Mouse (Mus musculus) forebrain, embryonic 13.5 days (tissue): ENCODE results near the gene Stat5b. TPM values are rescaled to one million over a fixed set of nuclear protein-coding genes. Genes with fewer than 3 reads are reported as not detected.

Source experiments
- ATAC-seq: fragments of 200-750 bp; cut with Nextera tagmentation; 2 replicates; pipeline ENCODE4 v1.8.0; 2017
- H3K27ac ChIP-seq: fragments of 300-500 bp; sonication (generic); 2 replicates; pipeline ENCODE4 v1.5.1; 2015; ENCODE audit warnings: inconsistent platforms, mild to moderate bottlenecking, moderate library complexity
- H3K27me3 ChIP-seq: fragments of 300-500 bp; sonication (generic); 2 replicates; pipeline ENCODE4 v1.6.1; 2015; ENCODE audit warnings: mild to moderate bottlenecking, inconsistent platforms
- H3K36me3 ChIP-seq: fragments of 300-500 bp; sonication (generic); 2 replicates; pipeline ENCODE4 v1.6.1; 2015; ENCODE audit warnings: mild to moderate bottlenecking, inconsistent platforms; ENCODE audit not compliant: poor library complexity, severe bottlenecking
- H3K4me1 ChIP-seq: fragments of 300-500 bp; sonication (generic); 2 replicates; pipeline ENCODE4 v1.6.1; 2015; ENCODE audit warnings: inconsistent platforms
- H3K4me2 ChIP-seq: fragments of 300-500 bp; sonication (generic); 2 replicates; pipeline ENCODE4 v1.6.1; 2015; ENCODE audit warnings: inconsistent platforms, mild to moderate bottlenecking, moderate library complexity
- H3K4me3 ChIP-seq: fragments of 300-500 bp; sonication (generic); 2 replicates; pipeline ENCODE4 v1.5.1; 2015; ENCODE audit warnings: mild to moderate bottlenecking, inconsistent platforms
- H3K9ac ChIP-seq: fragments of 300-500 bp; sonication (generic); 2 replicates; pipeline ENCODE4 v1.6.1; 2015; ENCODE audit warnings: mild to moderate bottlenecking, inconsistent platforms
- H3K9me3 ChIP-seq: fragments of 300-500 bp; sonication (generic); replicated peaks from 2 replicates; pipeline ENCODE4 v1.6.1; 2016; ENCODE audit warnings: inconsistent platforms
- whole genome bisulfite sequencing: fragments of 180-500 bp; shearing (Covaris S2); methylation state at CpG from one replicate; pipeline ENCODE4 v1.1.7; 2015; 5-methylcytosine and 5-hydroxymethylcytosine counted together
- polyA plus RNA-seq: library from polyadenylated mRNA; unstranded; fragments of >200 nt; fragmentation: Nextera tagmentation; extraction: Ambion mirVana; gene quantifications from 2 replicates; pipeline ENCODE4 v1.2.1, GENCODE M21; 2015

Stat5b gene
- polyA plus RNA-seq = 11.1 and 14.0 TPM in 2 replicates

DNA sequence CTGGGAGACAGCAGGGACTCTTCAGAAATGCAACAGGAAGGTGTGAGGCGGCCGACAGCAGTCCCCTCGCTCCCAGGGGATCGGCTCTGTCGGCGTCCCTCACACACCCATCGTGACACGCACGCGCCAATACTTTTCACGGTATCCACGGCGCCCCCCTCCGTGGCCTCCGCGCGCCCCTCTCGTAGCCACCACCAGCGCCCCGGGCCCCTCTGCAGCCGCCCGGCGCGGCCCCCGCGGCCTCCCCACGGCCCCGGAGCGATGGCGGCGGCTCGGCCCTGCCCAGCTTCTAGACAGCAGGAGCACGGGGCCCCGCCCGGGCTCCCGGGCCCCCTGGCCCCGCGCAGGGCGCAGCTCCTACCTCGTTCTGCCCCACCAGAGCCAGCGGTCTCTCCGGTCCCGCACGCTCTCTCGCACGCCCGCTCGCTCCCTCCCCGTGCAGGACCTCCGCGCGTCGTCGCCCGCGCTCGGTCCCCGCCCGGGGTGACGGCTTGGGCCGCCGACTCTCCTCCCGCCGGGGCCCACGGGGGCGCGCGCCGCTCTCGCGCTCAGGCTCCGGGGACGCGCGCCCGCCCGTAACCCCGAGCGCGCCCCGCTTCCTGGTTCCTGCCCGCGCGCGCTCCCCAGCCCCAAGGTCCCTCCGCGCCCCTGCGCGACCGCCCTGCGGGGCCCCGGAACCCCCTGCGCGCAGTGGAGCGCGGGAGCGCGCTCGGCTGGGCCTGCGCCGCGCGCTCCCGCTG, at the start of gene Stat5b:
Stat5b (minus strand) TSS at position 687 of the 740 bp plus-strand sequence.
- Histone ChIP-seq H3K4me2 (peak within 1 kb of the TSS; percentile 92), H3K27me3 (peaks cover 25% of the 10 kb centered on the region), H3K9me3 (no peaks in the 10 kb centered on the region), H3K27ac (peak within 1 kb of the TSS; percentile 70), H3K4me3 (peak within 1 kb of the TSS; percentile 82), H3K9ac (peak within 1 kb of the TSS; percentile 90), H3K36me3 (no peaks in the 10 kb centered on the region), H3K4me1 (peaks cover 20% of the 10 kb centered on the region)
- 0% methylated on average over 73 of the region's 104 CpGs for WGBS
- ATAC-seq = peak; percentile 84

DNA sequence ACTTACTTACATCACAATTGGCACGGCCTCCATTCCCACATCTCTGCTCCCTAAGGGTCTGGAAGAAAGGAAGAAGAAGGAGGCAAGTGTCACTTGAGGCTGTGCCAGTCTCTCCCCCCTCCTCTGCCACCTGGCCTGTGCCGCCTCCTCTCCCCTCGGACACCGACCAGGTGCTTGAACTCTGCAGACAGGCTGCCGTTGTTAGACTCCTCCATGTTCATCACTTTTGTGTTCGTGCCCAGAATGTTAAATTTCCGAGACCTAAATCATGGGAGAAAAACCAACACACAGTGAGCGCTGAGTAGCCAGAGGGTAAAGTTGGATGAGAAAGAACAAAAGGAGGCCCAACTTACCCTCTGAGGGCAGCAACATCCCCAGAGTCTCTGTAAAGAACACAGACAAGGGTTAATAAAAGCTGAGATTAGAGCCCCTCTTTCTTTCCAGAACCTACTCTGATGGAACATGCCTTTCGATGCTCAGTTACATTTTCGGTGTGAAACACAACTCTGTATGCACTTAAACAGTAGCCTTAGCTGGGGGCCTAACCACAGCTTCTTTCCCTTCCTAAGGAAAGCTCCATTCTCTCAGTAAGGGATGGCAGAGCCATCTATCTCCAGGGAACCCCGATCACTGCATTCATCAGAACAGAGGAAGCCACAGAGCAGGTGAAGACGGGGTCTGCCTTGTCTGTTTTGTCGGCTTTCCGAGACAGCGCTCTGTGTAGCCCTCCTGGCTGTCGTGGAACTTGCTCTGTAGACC, 48.1 kb upstream of the Stat5b start:
- 50% methylated on average over 16 of the region's 16 CpGs for WGBS
- Histone ChIP-seq H3K27me3 (no peaks in the 10 kb centered on the region), H3K27ac (peak overlapping the region; percentile 74), H3K9me3 (no peaks in the 10 kb centered on the region), H3K4me3 (no peak overlapping the region), H3K36me3 (peaks cover 42% of the 10 kb centered on the region), H3K9ac (peak overlapping the region; percentile 37; the same call in 1 of the 2 replicates), H3K4me1 (peaks cover 20% of the 10 kb centered on the region), H3K4me2 (peak overlapping the region; percentile 27)
- no peak for ATAC-seq

DNA sequence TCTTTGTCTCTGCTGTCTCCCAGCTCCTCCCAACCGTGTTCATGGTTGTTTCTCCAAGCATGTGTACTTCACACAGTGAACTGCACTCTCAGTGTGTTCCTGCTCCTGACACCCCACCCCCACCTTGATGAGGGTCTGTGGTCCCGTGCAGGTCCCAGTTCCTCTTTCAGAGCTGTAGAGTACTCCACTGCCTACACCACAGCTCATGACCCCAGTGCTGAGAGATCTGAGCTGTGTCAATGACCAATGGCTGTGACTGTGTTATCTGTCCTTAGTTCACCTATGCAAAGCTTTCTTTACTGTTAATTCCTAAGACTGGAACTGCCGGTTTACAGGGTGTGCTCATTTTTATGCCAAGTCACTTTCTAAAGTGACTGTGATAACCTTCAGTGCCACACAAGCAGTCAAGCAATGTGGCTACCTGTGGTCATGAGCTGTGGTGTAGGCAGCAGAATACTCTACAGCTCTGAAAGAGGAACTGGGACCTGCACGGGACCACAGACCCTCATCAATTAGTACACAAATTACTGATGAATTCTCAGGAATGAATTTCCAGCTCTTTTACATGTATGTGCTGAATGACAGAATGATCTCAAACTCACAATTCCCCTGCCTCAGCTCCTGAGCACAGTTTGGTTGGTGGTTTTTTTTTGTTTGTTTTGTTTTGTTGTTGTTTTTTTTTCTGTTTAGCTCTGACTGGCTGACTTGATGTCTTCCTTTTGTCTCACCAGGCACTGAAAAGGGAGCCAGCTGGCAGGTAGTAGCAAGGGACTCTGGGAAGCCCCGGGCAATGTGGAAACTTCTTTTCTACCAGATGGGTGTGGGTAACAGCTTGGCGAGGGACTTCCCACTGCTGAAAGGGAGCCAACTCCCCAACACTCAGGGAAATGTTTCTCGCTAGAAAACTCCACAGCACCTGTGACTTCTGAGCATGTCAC, 47.0 kb upstream of the Stat5b start:
- 59% methylated on average over 7 of the region's 7 CpGs for WGBS
- H3K27ac ChIP-seq = peak overlapping the region; percentile 74
- H3K9ac ChIP-seq = no peak overlapping the region
- H3K4me3 ChIP-seq = no peak overlapping the region
- H3K36me3 ChIP-seq = peaks cover 32% of the 10 kb centered on the region
- H3K4me1 ChIP-seq = peaks cover 20% of the 10 kb centered on the region
- no peak for ATAC-seq
- peak overlapping the region; percentile 27; the same call in 1 of the 2 replicates for H3K4me2 ChIP-seq
- no peaks in the 10 kb centered on the region for H3K27me3 ChIP-seq
- H3K9me3 ChIP-seq = no peaks in the 10 kb centered on the region

DNA sequence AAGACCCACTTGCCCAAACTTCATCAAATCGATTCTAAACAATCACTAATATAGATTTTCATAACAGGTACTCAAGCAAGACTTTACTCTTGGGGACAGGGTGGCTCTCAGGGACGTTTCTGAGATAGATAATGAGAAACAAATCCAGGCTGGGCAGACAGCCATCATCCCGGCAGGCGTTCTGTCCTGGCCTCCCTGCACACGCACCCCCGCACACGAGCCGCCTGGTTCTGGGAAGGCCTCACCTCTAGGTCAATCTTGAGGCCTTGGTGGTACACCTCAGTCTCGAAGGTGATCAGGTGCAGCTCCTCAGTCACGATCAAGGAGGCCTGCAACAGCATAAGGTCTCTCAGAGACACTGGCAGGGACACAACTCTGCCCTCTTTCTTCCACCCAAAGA, 45.6 kb upstream of the Stat5b start:
- H3K36me3 ChIP-seq = peaks cover 18% of the 10 kb centered on the region
- H3K4me3 ChIP-seq = no peak overlapping the region
- no peaks in the 10 kb centered on the region for H3K27me3 ChIP-seq
- H3K27ac ChIP-seq = no peak overlapping the region
- WGBS = 68% methylated on average over 10 of the region's 10 CpGs
- no peak overlapping the region for H3K4me2 ChIP-seq
- H3K9ac ChIP-seq = no peak overlapping the region
- ATAC-seq = no peak
- peaks cover 20% of the 10 kb centered on the region for H3K4me1 ChIP-seq
- H3K9me3 ChIP-seq = no peaks in the 10 kb centered on the region

DNA sequence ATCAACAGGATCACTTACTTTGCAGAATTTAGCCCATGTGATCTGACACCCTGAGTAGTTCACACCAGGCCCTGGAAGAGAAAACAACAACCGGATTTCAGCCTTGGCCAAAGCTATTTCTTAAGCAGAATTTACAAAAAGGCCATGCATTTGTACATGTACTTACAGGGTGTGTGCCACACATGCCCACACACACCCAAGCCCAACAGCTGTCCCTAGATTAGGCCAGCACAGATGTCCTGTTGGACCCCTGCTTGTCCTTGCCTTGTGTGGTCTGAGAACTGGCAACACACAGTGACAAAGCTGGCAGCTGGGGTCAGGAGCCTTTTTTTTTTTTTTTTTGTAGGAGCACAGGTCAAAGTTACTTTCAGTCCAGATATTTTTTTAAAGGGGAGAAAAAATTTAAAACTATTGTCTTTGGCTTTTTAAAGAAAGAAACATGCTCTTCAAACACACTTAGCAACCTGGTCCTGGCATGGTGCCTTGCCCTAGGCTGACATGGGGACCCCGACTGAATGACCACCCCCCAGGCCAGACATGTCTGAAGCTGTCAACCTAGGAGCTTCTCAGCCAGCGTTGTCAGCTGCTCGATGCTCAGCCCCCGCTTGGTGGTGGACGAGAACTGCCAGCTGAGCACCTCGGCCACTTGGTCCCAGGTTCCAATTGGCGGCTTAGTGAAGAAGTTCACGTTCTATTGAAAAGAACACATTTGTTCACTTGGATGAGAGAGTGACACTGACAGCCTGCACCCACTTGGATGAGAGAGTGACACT, 43.8 kb upstream of the Stat5b start:
- H3K27me3 ChIP-seq = no peaks in the 10 kb centered on the region
- H3K4me3 ChIP-seq = no peak overlapping the region
- peaks cover 16% of the 10 kb centered on the region for H3K36me3 ChIP-seq
- no peak overlapping the region for H3K27ac ChIP-seq
- ATAC-seq = no peak
- H3K9ac ChIP-seq = no peak overlapping the region
- H3K4me1 ChIP-seq = peaks cover 19% of the 10 kb centered on the region
- WGBS = 77% methylated on average over 9 of the region's 9 CpGs
- H3K4me2 ChIP-seq = no peak overlapping the region
- no peaks in the 10 kb centered on the region for H3K9me3 ChIP-seq

DNA sequence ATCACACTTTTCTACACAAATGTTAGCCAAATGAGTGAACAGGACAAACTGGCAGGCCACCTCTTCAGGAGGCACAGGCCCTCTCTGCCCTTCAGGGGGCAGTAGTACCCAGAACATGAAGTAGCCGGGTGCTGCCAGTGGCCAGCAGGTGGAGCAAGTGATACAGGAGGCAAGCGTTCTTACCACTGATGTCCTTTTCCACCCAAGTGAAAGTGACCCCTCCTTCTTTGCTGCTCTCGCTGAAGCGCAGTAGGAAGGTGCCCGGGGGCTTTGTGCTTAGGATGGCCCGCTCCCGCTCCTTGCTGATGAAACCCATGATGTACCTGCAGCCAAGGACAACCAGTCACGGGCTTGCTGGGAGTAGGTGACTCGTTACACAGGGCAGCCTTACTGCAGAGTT, 43.0 kb upstream of the Stat5b start:
- peaks cover 18% of the 10 kb centered on the region for H3K36me3 ChIP-seq
- no peak overlapping the region for H3K4me3 ChIP-seq
- H3K9ac ChIP-seq = no peak overlapping the region
- peaks cover 11% of the 10 kb centered on the region for H3K4me1 ChIP-seq
- H3K4me2 ChIP-seq = no peak overlapping the region
- no peaks in the 10 kb centered on the region for H3K9me3 ChIP-seq
- 8% methylated on average over 9 of the region's 9 CpGs for WGBS
- peak; percentile 66 for ATAC-seq
- H3K27me3 ChIP-seq = no peaks in the 10 kb centered on the region
- H3K27ac ChIP-seq = no peak overlapping the region

DNA sequence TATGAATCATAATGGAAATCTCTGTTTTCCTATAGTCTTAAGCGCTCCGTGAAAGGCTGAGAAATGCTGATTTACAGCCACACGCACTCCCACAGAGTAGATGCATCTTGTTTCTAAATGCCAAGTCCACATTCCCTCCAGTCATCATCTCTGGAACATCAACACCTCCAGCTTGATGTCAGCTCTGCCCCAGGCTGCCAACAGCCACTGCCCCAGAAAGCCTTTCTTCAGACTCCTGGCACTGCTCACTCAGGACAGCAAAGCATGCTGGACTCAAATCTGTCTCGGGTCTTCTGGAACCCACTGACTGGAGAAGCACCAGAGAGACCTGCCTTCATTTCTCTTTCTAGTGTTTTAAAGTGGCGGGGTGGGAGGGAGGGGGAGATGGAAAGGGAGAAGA, 41.9 kb upstream of the Stat5b start:
- no peak overlapping the region for H3K9ac ChIP-seq
- peaks cover 13% of the 10 kb centered on the region for H3K36me3 ChIP-seq
- no peak overlapping the region for H3K27ac ChIP-seq
- WGBS = 89% methylated on average over 5 of the region's 5 CpGs
- H3K9me3 ChIP-seq = no peaks in the 10 kb centered on the region
- ATAC-seq = no peak
- no peak overlapping the region for H3K4me2 ChIP-seq
- H3K4me3 ChIP-seq = no peak overlapping the region
- peaks cover 4% of the 10 kb centered on the region; the same call in 1 of the 2 replicates for H3K4me1 ChIP-seq
- H3K27me3 ChIP-seq = no peaks in the 10 kb centered on the region

DNA sequence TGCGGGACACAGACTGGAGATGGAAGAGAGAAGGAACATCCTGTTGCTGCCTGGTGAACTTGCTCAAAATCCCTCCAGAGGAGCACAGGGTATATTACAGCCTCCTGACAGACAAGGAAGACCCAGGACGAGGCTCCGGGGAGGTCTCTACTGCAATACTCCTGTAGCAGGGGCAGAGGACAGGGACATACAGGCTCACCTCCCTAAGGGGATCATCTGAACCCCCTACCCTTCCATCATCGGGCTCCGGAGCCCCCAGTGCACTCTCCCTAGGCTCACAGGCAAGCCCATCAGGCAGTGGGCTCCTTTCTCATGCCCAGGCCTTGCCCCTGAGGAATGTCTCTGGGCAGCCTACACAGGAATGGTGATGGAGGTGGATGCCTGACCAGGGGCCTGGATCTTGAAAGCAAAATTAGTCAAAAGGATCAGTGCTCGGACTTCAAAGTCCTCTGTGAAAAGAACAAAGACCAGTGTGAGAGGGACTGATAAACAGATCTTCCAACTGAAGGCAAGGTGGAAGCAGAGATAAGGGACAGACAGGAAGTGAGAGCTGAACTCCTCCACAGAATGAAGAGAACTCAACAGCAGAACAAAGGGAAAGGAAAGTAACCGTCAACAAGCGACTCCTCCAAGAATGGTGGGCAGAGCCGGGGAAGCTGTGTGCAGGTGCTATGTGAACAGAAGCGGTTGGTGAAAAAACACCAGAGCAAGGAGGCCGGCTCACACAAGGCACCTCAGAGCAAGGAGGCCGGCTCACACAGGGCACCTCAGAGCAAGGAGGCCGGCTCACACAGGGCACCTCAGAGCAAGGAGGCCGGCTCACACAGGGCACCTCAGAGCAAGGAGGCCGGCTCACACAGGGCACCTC, 41.0 kb upstream of the Stat5b start:
- H3K27ac ChIP-seq = no peak overlapping the region; the same call in 1 of the 2 replicates
- H3K4me2 ChIP-seq = no peak overlapping the region
- H3K4me1 ChIP-seq = peaks cover 4% of the 10 kb centered on the region; the same call in 1 of the 2 replicates
- no peaks in the 10 kb centered on the region for H3K27me3 ChIP-seq
- H3K9me3 ChIP-seq = no peaks in the 10 kb centered on the region
- ATAC-seq = no peak
- peaks cover 9% of the 10 kb centered on the region; the same call in 1 of the 2 replicates for H3K36me3 ChIP-seq
- no peak overlapping the region for H3K4me3 ChIP-seq
- WGBS = 68% methylated on average over 15 of the region's 15 CpGs
- H3K9ac ChIP-seq = no peak overlapping the region

DNA sequence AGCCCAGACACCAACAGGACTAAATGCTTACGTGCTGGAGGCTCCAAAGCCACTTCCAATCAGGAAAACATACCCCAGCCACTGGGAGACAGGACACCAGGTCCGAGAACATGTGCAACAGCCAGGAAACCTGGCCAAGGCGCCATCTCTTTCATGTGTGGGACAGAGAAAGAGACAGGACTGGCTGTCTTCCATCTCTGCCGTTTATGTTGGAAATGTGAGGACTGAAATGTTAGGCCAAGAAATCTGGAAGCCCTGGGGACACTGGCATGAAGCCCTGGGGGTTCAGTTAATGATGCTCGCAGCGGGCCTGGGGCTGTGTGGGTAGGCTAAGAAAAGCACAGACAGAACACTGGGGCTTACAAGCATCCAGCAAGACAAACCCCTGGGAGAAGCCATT, 40.0 kb upstream of the Stat5b start:
- ATAC-seq = no peak
- 76% methylated on average over 6 of the region's 6 CpGs for WGBS
- Histone ChIP-seq H3K4me1 (no peaks in the 10 kb centered on the region), H3K27ac (no peak overlapping the region), H3K27me3 (no peaks in the 10 kb centered on the region), H3K4me3 (no peak overlapping the region), H3K9me3 (no peaks in the 10 kb centered on the region), H3K4me2 (no peak overlapping the region), H3K9ac (no peak overlapping the region), H3K36me3 (peaks cover 9% of the 10 kb centered on the region; the same call in 1 of the 2 replicates)

DNA sequence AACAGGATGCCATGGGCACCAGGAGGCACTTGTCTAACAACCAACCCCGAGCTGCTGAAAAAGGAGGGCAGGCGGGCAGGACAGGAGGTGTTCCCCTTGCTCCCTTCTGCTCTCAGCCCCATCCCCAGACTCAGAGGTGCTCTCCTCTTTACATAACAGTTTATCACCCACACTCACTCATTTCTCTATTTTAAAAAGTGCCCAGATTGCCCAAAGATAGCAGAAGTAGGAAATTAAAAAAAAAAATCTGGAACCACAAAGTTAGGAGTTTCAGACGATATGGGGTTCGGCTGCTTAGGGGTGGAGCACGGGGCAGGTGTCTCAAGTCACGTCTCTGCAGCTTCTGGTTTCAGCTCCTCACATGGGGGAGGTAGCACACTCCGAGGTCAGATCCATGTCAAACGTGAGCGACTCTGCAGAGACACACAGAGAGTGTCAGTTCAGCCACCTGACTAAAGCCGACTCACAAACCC, 37.9 kb upstream of the Stat5b start:
- Histone ChIP-seq H3K36me3 (peaks cover 9% of the 10 kb centered on the region; the same call in 1 of the 2 replicates), H3K9me3 (no peaks in the 10 kb centered on the region), H3K27ac (no peak overlapping the region), H3K4me1 (no peaks in the 10 kb centered on the region), H3K9ac (no peak overlapping the region), H3K4me2 (no peak overlapping the region), H3K27me3 (no peaks in the 10 kb centered on the region), H3K4me3 (no peak overlapping the region)
- WGBS = 76% methylated on average over 10 of the region's 10 CpGs
- ATAC-seq = no peak
